Mouse (Mus musculus) embryo, embryonic 10 days (tissue): ENCODE data around the gene Cryba2.

Experiments used
- DNase-seq: peaks from one replicate; pipeline ENCODE4 v3.0.0-alpha.2; 2015; ENCODE audit warnings: low spot score

Cryba2 gene

GRCm38 (mm10) chr1:74848946-74849345 lies 44.0 kb downstream of the Cryba2 start:
- DNase-seq: no peak

GRCm38 (mm10) chr1:74846341-74846740 lies 46.6 kb downstream of the Cryba2 start:
- no peak for DNase-seq

- DNase-seq: no peak
Observed at GRCm38 (mm10) chr1:74843090-74843489, 49.9 kb downstream of the Cryba2 start.
